Mouse (Mus musculus): Measurements from ENCODE around the gene 2810459M11Rik. TPM values are rescaled to one million over a fixed set of nuclear protein-coding genes. Genes with fewer than 3 reads are reported as not detected.

The 2810459M11Rik gene
- polyA plus RNA-seq, 1 experiment from 2014 or later: 1.2 TPM

DNA sequence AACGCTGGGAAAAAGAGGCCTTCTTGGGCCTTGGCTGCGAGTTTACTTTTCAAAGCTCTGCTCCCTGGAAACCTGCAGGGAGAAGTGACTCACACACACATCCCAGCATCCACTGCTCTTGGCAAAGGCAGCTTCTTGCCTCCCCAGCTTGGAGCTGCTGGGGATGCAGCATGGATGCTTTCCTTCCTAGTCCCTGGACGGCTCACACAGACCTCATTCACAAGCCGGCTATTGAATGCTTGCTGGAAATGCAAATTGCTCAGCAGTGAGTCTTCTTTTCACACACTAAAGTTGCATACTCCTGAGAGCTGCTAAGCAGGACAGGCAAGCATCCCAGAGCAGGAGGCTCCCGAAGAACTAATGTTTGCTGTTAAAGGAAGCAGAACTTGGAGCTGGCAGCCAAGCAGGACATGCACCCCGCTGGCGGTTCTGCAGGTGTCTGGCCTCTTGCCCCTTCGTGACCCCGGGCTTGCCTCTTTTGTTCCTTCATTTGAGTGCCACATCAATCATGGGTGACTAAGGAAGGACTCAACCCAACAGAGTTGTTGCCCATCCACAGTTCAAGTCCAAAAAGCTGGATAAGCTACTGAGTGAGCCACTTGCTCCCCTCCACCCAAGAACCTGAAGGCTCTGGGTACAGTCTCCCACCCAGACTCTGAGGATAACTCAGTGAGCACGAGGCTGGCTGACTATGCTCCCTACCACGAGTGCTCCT is 13.2 kb upstream of the 2810459M11Rik start:
- Histone ChIP-seq H3K27ac (no peak overlapping the region), H3K4me1 (no peaks in the 10 kb centered on the region), H3K9ac (no peak overlapping the region), H3K4me2 (no peak overlapping the region), H3K9me3 (no peaks in the 10 kb centered on the region), H3K4me3 (no peak overlapping the region), H3K27me3 (no peaks in the 10 kb centered on the region), H3K36me3 (no peaks in the 10 kb centered on the region)
- ATAC-seq (ENCODE audit: borderline replicate concordance, extremely low read depth, low FRiP score, low TSS enrichment): no peak
- WGBS: 18% methylated on average over 11 of the region's 11 CpGs

DNA sequence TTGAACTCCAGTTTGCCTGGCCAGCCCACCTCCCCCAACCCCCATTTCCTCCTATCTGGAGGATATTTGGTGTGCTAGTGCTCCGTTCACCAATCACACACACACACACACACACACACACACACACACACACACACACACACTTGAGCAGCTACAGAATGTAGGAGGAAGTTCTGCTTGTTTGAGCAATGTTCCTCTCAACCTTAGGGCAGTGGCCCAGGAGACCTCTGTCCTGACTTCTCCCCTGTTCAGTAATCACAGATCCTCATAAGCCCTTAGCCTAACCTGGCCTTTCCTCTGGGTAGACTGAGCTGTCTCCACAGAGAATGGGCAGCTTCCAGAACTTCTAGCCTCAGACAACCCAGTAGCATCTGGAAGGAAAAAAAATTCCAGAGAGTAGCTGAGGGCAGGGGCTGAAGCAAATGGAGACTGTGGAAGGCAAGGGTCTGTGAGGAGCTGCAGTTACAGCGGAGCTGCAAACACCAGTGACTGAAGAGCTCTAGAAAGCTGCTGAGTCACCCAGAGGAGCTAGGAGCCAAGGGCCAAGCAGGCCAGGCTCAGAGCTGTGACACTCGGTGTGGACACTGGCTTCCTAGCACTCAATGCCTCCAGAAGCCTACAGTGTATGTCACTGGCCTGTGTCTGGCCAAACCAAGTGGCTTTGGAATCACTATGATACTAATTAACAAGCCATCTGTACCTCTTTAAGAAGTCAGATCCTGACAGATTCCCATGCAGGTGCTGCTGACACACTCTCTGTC is 7.3 kb upstream of the 2810459M11Rik start:
- peaks cover 3% of the 10 kb centered on the region; the same call in 1 of the 2 replicates for H3K27me3 ChIP-seq
- ATAC-seq (ENCODE audit: borderline replicate concordance, extremely low read depth, low FRiP score, low TSS enrichment): no peak
- 0 out of 2 replicates have a peak, but pooled peaks cover 2% of the 10 kb centered on the region for H3K9me3 ChIP-seq
- 36% methylated on average over 3 of the region's 3 CpGs for WGBS
- H3K36me3 ChIP-seq: no peaks in the 10 kb centered on the region
- no peak overlapping the region for H3K4me2 ChIP-seq
- H3K27ac ChIP-seq: peak overlapping the region; percentile 23; the same call in 1 of the 2 replicates
- no peak overlapping the region for H3K4me3 ChIP-seq
- H3K9ac ChIP-seq: no peak overlapping the region
- 0 out of 2 replicates have a peak, but pooled peaks cover 5% of the 10 kb centered on the region for H3K4me1 ChIP-seq

DNA sequence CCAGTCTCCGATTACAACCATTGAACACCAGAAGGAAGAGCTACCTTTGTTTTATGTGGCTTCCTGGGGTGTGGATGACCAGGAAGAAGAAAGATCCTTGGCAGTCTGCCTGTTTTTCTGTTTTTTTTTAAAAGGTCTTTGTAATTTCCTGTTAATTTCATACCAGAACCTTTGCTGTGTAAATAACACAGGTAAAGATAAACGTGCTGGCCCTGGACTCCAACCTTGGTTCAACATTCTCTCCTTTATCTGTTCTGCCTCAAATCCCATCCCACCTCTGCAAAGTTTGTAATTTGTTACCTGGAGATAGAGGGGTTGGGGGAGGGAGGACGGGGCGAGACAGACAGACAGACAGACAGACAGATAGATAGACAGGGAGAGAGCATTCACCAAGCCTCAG is 5.5 kb upstream of the 2810459M11Rik start:
- peaks cover 21% of the 10 kb centered on the region for H3K27me3 ChIP-seq
- no peak overlapping the region for H3K9ac ChIP-seq
- WGBS: 45% methylated on average over 4 of the region's 4 CpGs
- no peak overlapping the region for H3K4me3 ChIP-seq
- H3K4me2 ChIP-seq: no peak overlapping the region
- no peaks in the 10 kb centered on the region for H3K36me3 ChIP-seq
- H3K27ac ChIP-seq: no peak overlapping the region
- H3K9me3 ChIP-seq: 0 out of 2 replicates have a peak, but pooled peaks cover 2% of the 10 kb centered on the region
- 0 out of 2 replicates have a peak, but pooled peaks cover 5% of the 10 kb centered on the region for H3K4me1 ChIP-seq
- no peak for ATAC-seq (ENCODE audit: borderline replicate concordance, extremely low read depth, low FRiP score, low TSS enrichment)

DNA sequence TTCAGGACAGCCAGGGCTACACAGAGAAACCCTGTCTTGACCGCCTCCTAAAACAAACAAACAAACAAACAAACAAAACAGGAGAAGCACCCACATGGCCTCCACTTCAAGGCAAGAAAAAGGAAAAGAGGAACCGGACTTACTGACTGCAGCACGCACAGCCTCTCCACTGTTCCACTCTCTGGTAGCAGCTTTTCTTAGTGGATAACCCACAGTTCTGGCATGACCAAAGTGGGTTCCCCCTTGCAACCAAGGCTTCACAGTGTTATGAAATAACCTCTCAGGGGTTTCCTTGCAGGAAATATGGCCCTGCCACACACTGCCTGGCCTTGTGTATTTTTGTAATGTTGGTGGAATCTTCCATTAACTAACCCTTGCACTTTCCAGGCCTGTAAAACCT is 4.8 kb upstream of the 2810459M11Rik start:
- Histone ChIP-seq H3K27me3 (peaks cover 28% of the 10 kb centered on the region), H3K36me3 (no peaks in the 10 kb centered on the region), H3K9ac (no peak overlapping the region), H3K27ac (no peak overlapping the region), H3K9me3 (0 out of 2 replicates have a peak, but pooled peaks cover 2% of the 10 kb centered on the region), H3K4me3 (no peak overlapping the region), H3K4me1 (0 out of 2 replicates have a peak, but pooled peaks cover 5% of the 10 kb centered on the region), H3K4me2 (no peak overlapping the region)
- 97% methylated on average over 3 of the region's 3 CpGs for WGBS
- ATAC-seq (ENCODE audit: borderline replicate concordance, extremely low read depth, low FRiP score, low TSS enrichment): no peak

DNA sequence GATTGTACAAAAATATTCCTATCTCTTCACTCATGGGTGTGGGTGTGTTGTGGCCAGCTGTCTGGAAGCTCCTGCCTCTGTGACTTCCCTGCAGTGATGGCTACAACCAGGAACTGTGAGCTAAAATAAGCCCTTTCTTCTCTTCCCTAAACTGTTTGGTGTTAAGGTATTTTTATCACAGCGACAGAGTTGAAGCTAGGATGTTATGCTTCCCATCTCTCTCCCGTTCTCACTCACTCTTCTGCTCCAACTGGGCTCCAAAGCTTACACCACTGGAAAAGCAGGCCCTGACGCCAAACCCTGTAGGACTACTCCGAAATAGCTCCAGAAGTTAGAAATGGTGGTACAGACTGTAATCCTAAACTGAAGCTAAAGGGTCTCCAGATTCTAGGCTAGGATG is 607 bp upstream of the 2810459M11Rik start:
- Histone ChIP-seq H3K4me1 (peaks cover 25% of the 10 kb centered on the region), H3K27ac (no peak overlapping the region), H3K9me3 (0 out of 2 replicates have a peak, but pooled peaks cover 2% of the 10 kb centered on the region), H3K4me3 (no peak overlapping the region), H3K9ac (no peak overlapping the region), H3K36me3 (no peaks in the 10 kb centered on the region), H3K4me2 (no peak overlapping the region), H3K27me3 (peaks cover 60% of the 10 kb centered on the region)
- ATAC-seq (ENCODE audit: borderline replicate concordance, extremely low read depth, low FRiP score, low TSS enrichment): no peak
- WGBS: 53% methylated on average over 4 of the region's 4 CpGs

DNA sequence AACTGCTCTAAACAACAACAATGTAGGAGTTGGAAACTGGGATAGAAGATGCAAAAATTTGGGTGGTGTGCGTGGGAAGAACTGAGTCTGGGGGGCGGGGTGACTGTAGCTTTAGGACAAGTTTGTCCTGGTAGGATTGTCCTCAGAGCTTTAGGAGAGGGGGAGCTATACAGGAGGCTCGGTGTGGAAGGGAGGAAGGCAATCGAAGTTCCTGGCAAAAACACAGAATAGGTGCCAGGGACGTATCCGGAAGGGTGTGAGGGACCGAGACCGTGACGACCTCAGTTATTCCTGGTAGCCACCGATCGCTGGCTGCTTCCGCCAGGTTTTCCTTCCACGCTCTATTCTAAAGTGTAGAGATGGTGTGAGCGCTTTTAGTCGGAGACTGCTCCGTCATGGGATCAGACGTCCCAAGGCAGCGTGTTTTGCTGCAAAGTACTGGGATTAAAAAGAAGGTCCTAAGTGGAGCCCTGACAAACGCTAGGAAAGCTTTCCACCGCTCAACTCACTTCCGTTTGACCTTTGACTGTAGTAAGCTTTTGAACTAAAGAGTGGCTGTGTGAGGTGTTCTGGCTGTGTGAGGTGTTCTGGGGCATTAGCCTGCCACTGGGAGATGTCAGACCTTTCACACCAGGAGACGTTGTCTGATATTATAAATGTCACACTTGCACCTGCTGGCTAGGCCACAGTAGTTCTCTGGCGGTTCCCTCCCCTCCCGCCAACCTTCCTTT is 1.3 kb downstream of the 2810459M11Rik start:
- no peaks in the 10 kb centered on the region for H3K9me3 ChIP-seq
- peaks cover 60% of the 10 kb centered on the region for H3K27me3 ChIP-seq
- WGBS: 10% methylated on average over 24 of the region's 24 CpGs
- H3K4me1 ChIP-seq: peaks cover 20% of the 10 kb centered on the region
- peak overlapping the region; percentile 97 for H3K4me2 ChIP-seq
- H3K27ac ChIP-seq: no peak overlapping the region
- peak overlapping the region; percentile 47 for H3K4me3 ChIP-seq
- no peak for ATAC-seq (ENCODE audit: borderline replicate concordance, extremely low read depth, low FRiP score, low TSS enrichment)
- H3K9ac ChIP-seq: no peak overlapping the region
- H3K36me3 ChIP-seq: no peaks in the 10 kb centered on the region

DNA sequence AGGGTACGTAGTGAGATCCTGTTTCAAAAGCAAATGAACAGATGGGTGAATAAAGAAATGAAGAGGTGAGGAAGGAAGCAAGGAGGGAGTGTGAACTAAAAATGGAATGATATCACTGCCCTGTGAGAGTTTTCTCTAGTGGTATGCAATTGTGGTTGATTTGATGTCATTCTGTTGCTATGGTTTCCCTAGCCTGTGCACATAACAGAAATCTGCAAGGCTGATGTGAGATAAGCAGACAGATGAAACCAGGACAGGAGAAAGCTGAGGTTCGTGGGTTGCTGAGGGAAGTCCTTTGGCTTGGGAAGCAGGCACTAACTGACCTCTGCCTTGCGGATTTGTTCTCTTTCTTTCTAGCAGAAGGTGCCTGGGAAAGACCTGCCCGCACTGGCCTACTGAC is 2.6 kb downstream of the 2810459M11Rik start:
- no peak overlapping the region for H3K4me3 ChIP-seq
- H3K4me1 ChIP-seq: peaks cover 20% of the 10 kb centered on the region
- no peak for ATAC-seq (ENCODE audit: borderline replicate concordance, extremely low read depth, low FRiP score, low TSS enrichment)
- no peak overlapping the region for H3K4me2 ChIP-seq
- no peak overlapping the region for H3K9ac ChIP-seq
- WGBS: 55% methylated on average over 4 of the region's 4 CpGs
- no peaks in the 10 kb centered on the region for H3K36me3 ChIP-seq
- H3K27me3 ChIP-seq: peaks cover 57% of the 10 kb centered on the region
- H3K27ac ChIP-seq: no peak overlapping the region
- H3K9me3 ChIP-seq: no peaks in the 10 kb centered on the region

DNA sequence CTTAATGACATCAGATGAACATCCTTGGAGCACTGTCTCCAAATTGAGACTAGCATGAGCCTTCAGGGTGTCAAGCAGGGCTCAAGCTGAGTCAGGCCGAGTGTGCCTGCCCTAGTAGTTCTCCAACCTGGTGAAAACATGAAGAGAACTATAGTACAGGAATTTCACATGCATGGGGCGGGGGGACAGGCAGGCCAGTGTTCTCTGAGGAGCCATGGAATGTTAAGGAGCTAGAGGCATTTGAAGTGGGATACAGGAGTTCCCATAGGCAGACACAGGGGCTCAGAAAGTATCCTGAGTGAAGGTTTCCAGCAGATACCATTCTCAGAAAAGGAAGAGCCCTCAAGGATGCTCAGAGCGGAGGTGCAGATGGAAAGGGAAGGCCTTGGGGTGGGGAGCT is 3.1 kb downstream of the 2810459M11Rik start:
- peak overlapping the region; percentile 37; the same call in 1 of the 2 replicates for H3K27ac ChIP-seq
- H3K27me3 ChIP-seq: peaks cover 54% of the 10 kb centered on the region
- H3K4me1 ChIP-seq: peaks cover 20% of the 10 kb centered on the region
- H3K4me3 ChIP-seq: no peak overlapping the region
- H3K36me3 ChIP-seq: no peaks in the 10 kb centered on the region
- 57% methylated on average over 3 of the region's 3 CpGs for WGBS
- H3K4me2 ChIP-seq: no peak overlapping the region
- ATAC-seq (ENCODE audit: borderline replicate concordance, extremely low read depth, low FRiP score, low TSS enrichment): peak; percentile 37; the same call in 1 of the 2 replicates
- H3K9ac ChIP-seq: no peak overlapping the region
- H3K9me3 ChIP-seq: no peaks in the 10 kb centered on the region

DNA sequence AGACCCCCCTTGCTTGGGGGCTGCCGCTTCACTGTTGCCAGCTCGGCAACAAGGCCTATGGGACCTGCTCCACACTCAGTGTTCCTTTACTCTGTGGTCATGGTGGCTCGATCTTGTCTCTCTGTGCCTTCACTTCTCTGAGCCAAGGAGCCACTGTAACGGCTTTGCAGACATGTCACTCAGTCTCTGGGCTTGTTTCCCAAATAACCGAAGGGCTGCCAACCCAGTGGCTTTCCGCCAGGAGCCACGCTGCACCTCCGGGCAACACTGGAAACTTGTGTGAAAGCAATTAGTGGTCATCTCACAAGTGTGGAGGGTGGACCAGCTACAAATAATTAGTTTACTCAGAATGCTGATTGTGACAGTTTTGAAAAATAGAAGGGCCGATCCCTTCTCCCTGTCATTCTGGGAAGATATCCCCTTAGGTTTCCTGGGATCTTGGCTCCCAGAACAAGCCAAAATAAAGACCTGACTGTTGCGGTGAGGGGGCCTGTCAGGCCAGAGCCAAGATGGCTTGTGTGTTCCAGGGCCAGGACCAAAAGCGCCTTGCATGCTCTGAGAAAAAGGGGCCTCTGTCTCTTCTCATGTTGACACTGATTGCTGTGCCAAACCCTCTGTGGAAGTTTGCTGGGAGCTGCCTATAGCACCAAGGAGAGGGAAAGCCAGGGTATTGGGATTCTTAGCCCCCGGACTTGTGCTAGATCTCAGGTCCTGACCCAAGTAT is 7.7 kb downstream of the 2810459M11Rik start:
- Histone ChIP-seq H3K36me3 (no peaks in the 10 kb centered on the region), H3K4me3 (no peak overlapping the region), H3K27me3 (peaks cover 8% of the 10 kb centered on the region; the same call in 1 of the 2 replicates), H3K4me2 (no peak overlapping the region), H3K9me3 (no peaks in the 10 kb centered on the region), H3K27ac (no peak overlapping the region), H3K4me1 (0 out of 2 replicates have a peak, but pooled peaks cover 4% of the 10 kb centered on the region), H3K9ac (no peak overlapping the region)
- 69% methylated on average over 12 of the region's 12 CpGs for WGBS
- ATAC-seq (ENCODE audit: borderline replicate concordance, extremely low read depth, low FRiP score, low TSS enrichment): no peak

DNA sequence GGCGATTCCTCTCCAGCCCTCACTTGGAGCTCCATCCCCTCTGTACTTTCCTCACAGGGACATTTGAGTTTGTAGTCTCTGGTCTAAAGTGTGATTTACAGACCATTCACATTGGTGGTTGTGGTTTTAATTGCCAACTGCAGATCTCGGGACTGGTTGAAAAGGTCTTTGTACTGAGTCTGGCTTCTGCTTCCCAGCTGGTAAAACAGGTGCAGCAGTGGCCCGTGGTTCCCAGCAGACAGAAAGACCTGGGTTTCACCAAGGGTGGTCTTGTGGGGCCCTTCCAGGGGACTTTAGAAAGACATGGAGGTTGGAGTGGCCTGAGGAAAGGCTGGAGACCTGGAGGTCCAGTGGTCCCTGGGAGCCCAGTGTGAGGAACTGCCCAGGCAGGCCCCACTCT is 9.3 kb downstream of the 2810459M11Rik start:
- no peaks in the 10 kb centered on the region for H3K9me3 ChIP-seq
- no peak overlapping the region for H3K27ac ChIP-seq
- no peak overlapping the region for H3K9ac ChIP-seq
- WGBS: 48% methylated on average over 3 of the region's 3 CpGs
- H3K4me2 ChIP-seq: no peak overlapping the region
- no peaks in the 10 kb centered on the region for H3K4me1 ChIP-seq
- H3K27me3 ChIP-seq: no peaks in the 10 kb centered on the region
- no peak overlapping the region for H3K4me3 ChIP-seq
- no peak for ATAC-seq (ENCODE audit: borderline replicate concordance, extremely low read depth, low FRiP score, low TSS enrichment)
- no peaks in the 10 kb centered on the region for H3K36me3 ChIP-seq

DNA sequence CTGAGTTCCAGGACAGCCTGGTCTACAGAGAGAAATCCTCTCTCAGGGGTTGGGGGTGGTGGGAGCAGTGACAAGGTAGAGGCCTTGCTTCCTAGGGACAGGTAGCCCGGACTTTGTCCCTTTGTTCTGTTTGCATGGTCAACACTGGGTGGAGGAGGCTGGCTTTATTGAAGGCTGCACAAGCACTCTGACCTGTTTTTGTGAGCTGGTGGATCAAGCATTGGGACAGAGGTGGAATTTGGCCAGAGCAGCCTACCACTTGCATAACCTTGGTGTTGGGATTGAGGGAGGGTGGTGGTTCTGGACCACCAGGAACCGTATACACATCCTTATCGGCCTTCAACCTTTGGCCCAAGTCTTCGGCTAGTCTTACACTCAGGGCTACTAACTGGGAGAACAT is 10.6 kb downstream of the 2810459M11Rik start:
- ATAC-seq (ENCODE audit: borderline replicate concordance, extremely low read depth, low FRiP score, low TSS enrichment): no peak
- Histone ChIP-seq H3K27me3 (no peaks in the 10 kb centered on the region), H3K9ac (no peak overlapping the region), H3K4me1 (no peaks in the 10 kb centered on the region), H3K4me3 (no peak overlapping the region), H3K36me3 (no peaks in the 10 kb centered on the region), H3K9me3 (no peaks in the 10 kb centered on the region), H3K4me2 (no peak overlapping the region), H3K27ac (no peak overlapping the region)
- 76% methylated on average over 4 of the region's 4 CpGs for WGBS
